Mouse (Mus musculus): Measurements from ENCODE around the gene Cnih3.

- TF ChIP-seq POLR2A (IDR thresholded peaks at IDR 0.05; ENCODE audit: borderline replicate concordance, control insufficient read depth, low read depth, low read length) (no peak), CTCF (IDR thresholded peaks at IDR 0.05; ENCODE audit: control insufficient read depth, insufficient read depth, low read length) (no peak)
These were observed 83.0 kb downstream of the Cnih3 start for GRCm38 (mm10) chr1:181435414-181435813.

Measured in bone marrow, adult 2 months (tissue).